Mouse (Mus musculus) liver, postnatal 0 days (tissue): Measurements from ENCODE around the gene Il34.

Experiments used
- CTCF ChIP-seq: sonication (generic); IDR thresholded peaks from 2 replicates; pipeline ENCODE4 v1.5.1; 2016; ENCODE audit warnings: antibody characterized with exemption, low read depth
- EP300 ChIP-seq: IDR thresholded peaks from 2 replicates; pipeline ENCODE4 v1.6.1; 2016; ENCODE audit warnings: antibody characterized with exemption, low read depth, mild to moderate bottlenecking

DNA sequence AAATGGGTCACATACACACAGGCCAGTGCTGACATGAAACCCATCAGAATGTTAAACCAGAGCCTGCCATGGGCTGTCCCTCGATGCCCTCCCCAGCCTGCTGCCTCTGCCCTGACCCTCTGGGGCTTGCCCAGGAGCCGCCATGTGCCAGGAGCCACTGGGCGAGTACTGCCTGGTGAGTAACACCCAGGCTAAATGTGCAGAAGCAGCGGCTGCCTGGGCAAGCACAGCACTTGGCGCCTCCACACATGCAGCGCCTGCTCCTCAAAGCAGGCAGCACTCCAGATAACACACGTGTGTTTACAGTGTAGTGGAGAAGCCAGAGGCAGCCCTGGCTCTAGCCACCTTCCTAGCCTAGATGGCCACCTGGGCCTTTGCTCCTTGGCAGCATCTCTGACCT, 92.7 kb downstream of the Il34 start:
- TF ChIP-seq CTCF (no peak), EP300 (no peak)
